Mouse (Mus musculus) megakaryocyte, embryonic 14.5 days (primary cell): ENCODE measurements around the gene Lef1.

Experiments used
- FLI1 ChIP-seq: IDR thresholded peaks from 2 replicates; pipeline ENCODE4 v1.6.1; 2012; ENCODE audit warnings: low read length, inconsistent platforms, mixed read lengths
- GATA1 ChIP-seq: IDR thresholded peaks from 3 replicates; pipeline ENCODE4 v1.6.1; 2012; ENCODE audit warnings: mixed read lengths, low read length, inconsistent platforms, borderline replicate concordance

DNA sequence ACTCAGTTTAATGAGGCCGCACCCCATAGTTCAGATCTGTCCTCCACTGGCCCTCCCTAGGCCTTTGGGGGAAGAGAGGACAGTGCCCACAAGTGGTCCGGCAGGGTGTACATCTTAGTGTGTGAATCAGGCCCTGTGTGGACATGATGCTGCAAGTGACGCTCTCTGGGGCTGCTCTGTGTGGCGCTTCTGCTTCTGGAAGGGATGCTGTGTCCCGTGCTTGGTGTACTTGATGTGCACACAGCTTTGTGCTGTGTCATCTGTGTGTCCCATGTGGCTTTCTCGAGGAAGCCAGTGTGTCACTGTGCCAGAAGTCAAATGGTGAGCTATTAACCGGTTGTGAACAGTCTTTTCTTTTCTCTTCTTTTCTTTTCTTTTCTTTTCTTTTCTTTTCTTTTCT, 81.2 kb downstream of the Lef1 start:
- TF ChIP-seq GATA1 (no peak), FLI1 (no peak)
